Mouse (Mus musculus) kidney, adult 2 months (tissue): ENCODE measurements at regions not wholly inside any gene's neighbourhood (a gene's known extent, or its start where the extent isn't known, plus 50 kb on each side); places are given as distances from the start of the nearest gene placed in this dataset.

ENCODE experiments used
- CTCF ChIP-seq: fragments of 200-500 bp; conservative IDR thresholded peaks from 2 replicates; pipeline ENCODE4 v1.5.1; 2011; ENCODE audit warnings: low read depth, mild to moderate bottlenecking, control low read depth, low read length, moderate library complexity, mixed read lengths; ENCODE audit not compliant: insufficient read depth, insufficient read length
- POLR2A ChIP-seq: fragments of 200-500 bp; IDR thresholded peaks from one replicate; pipeline ENCODE4 v1.6.1; 2011; ENCODE audit warnings: low read depth, low read length, control low read depth

GRCm38 (mm10) chr13:107247792-107248505, 226.0 kb upstream of the Kif2a start:
- TF ChIP-seq POLR2A = no peak
- no peak for TF ChIP-seq CTCF
